Mouse (Mus musculus): ENCODE data around the gene Mark2. TPM values are rescaled to one million over a fixed set of nuclear protein-coding genes. Genes with fewer than 3 reads are reported as not detected.

The Mark2 gene
- polyA plus RNA-seq, 1 experiment from 2014 or later, result 57.8 TPM

DNA sequence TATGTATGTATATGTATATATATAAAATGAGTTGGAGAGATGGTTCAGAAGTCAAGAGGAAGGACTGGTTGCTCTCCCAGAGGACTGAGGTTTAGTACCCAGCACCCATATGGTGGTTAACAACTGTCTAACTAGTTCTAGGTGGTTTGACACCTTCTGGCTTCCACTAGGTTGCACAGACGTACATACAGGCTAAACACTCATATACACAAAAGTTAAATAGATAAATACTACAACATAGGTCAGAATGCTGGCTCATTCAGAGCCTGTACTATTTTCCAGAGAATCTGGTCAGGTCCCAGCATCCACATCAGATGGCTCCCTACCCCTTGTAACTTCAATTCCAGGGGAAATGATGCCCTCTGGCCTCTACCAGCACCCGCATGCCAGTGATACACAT, 986 bp upstream of the Mark2 start:
- peaks cover 18% of the 10 kb centered on the region for H3K4me1 ChIP-seq (ENCODE audit: insufficient read depth)
- WGBS, result 61% methylated on average over 2 of the region's 2 CpGs
- TF ChIP-seq CTCF (IDR thresholded peaks at IDR 0.05; ENCODE audit: low read depth), result no peak
- no peaks in the 10 kb centered on the region for H3K9me3 ChIP-seq (ENCODE audit: low read depth, low read length)
- H3K36me3 ChIP-seq (ENCODE audit: insufficient read depth), result no peaks in the 10 kb centered on the region
- H3K4me3 ChIP-seq (ENCODE audit: low read depth, low read length), result no peak overlapping the region
- no peak overlapping the region for H3K9ac ChIP-seq
- no peak for DNase-seq
- no peak overlapping the region for H3K4me2 ChIP-seq
- no peaks in the 10 kb centered on the region for H3K27me3 ChIP-seq (ENCODE audit: insufficient read depth, low read length)
- H3K27ac ChIP-seq (ENCODE audit: low read depth), result no peak overlapping the region
- ATAC-seq (ENCODE audit: insufficient read depth), result no peak

DNA sequence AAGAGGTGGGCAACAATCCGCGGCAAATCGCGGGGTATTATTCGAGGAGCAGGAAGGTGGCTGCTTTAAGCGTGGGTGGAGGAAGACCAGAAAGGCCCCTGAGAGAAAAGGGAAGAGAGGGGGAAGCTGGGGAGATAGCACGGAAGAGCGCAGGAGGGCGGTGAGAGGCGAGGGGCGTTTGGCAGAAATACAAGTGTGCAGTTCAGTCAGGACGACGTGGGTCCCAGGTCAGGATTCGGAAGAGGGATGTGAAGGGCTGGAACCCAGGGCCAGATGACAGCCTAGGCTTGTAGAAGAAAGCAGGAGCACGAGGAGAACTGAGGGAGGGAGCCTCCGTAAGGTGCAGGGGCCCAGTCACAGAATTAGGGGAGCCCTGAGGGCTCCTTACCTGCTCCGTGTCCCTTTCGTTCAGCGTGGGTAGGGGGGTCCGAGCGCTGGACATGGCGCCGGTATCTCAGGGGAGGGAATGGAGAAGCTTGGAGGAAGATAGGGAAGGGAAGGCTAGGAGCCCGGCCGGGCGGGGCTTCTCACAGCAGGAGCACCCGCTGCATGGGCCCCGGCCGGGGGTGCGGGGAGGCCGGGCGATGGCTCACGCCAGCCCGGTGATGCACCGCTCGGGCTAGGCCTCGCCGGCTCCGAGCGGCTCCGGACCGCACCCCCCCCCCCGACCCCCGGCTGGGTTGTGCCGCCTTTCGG, 732 bp downstream of the Mark2 start:
- under 1% methylated on average over 36 of the region's 46 CpGs for WGBS
- ATAC-seq (ENCODE audit: insufficient read depth) (peak; percentile 86), DNase-seq (peak; percentile 30)
- TF ChIP-seq CTCF (IDR thresholded peaks at IDR 0.05; ENCODE audit: low read depth), result no peak
- H3K27me3 ChIP-seq (ENCODE audit: insufficient read depth, low read length), result no peaks in the 10 kb centered on the region
- H3K4me3 ChIP-seq (ENCODE audit: low read depth, low read length), result peak overlapping the region; percentile 95
- H3K4me2 ChIP-seq, result peak overlapping the region; percentile 78
- peak overlapping the region; percentile 87 for H3K27ac ChIP-seq (ENCODE audit: low read depth)
- H3K4me1 ChIP-seq (ENCODE audit: insufficient read depth), result peaks cover 18% of the 10 kb centered on the region
- no peaks in the 10 kb centered on the region for H3K9me3 ChIP-seq (ENCODE audit: low read depth, low read length)
- H3K9ac ChIP-seq, result peak overlapping the region; percentile 97
- 0 out of 2 replicates have a peak, but pooled peaks cover 7% of the 10 kb centered on the region for H3K36me3 ChIP-seq (ENCODE audit: insufficient read depth)

GRCm38 (mm10) chr19:7340371-7340779, 1.3 kb downstream of the Mark2 start:
- H3K27ac ChIP-seq (ENCODE audit: low read depth), result no peak overlapping the region
- peaks cover 18% of the 10 kb centered on the region for H3K4me1 ChIP-seq (ENCODE audit: insufficient read depth)
- WGBS, result 2% methylated on average over 15 of the region's 15 CpGs

GRCm38 (mm10) chr19:7339867-7340266, 1.8 kb downstream of the Mark2 start:
- WGBS, result 21% methylated on average over 4 of the region's 4 CpGs
- no peak for TF ChIP-seq CTCF (IDR thresholded peaks at IDR 0.05; ENCODE audit: low read depth)
- Histone ChIP-seq H3K9ac (peak overlapping the region; percentile 97), H3K4me1 (ENCODE audit: insufficient read depth) (peaks cover 18% of the 10 kb centered on the region), H3K36me3 (ENCODE audit: insufficient read depth) (peaks cover 10% of the 10 kb centered on the region; the same call in 1 of the 2 replicates), H3K4me3 (ENCODE audit: low read depth, low read length) (peak overlapping the region; percentile 95), H3K27ac (ENCODE audit: low read depth) (no peak overlapping the region), H3K4me2 (peak overlapping the region; percentile 78), H3K9me3 (ENCODE audit: low read depth, low read length) (no peaks in the 10 kb centered on the region), H3K27me3 (ENCODE audit: insufficient read depth, low read length) (no peaks in the 10 kb centered on the region)
- DNase-seq (peak; percentile 27), ATAC-seq (ENCODE audit: insufficient read depth) (no peak)

More at GRCm38 (mm10) chr19:7340371-7340779, 1.3 kb downstream of the Mark2 start:
- Histone ChIP-seq H3K4me2 (peak overlapping the region; percentile 78), H3K9me3 (ENCODE audit: low read depth, low read length) (no peaks in the 10 kb centered on the region), H3K36me3 (ENCODE audit: insufficient read depth) (peaks cover 10% of the 10 kb centered on the region; the same call in 1 of the 2 replicates), H3K27me3 (ENCODE audit: insufficient read depth, low read length) (no peaks in the 10 kb centered on the region), H3K4me3 (ENCODE audit: low read depth, low read length) (peak overlapping the region; percentile 95), H3K9ac (peak overlapping the region; percentile 97)
- DNase-seq, result peak; percentile 33
- ATAC-seq (ENCODE audit: insufficient read depth), result no peak
- no peak for TF ChIP-seq CTCF (IDR thresholded peaks at IDR 0.05; ENCODE audit: low read depth)

- H3K27ac ChIP-seq (ENCODE audit: low read depth), result peak overlapping the region; percentile 44; the same call in 1 of the 2 replicates
- peak; percentile 26 for DNase-seq
- 36% methylated on average over 5 of the region's 5 CpGs for WGBS
Observed at GRCm38 (mm10) chr19:7339026-7339425, 2.6 kb downstream of the Mark2 start.

GRCm38 (mm10) chr19:7337781-7338342, 3.8 kb downstream of the Mark2 start:
- WGBS, result 51% methylated on average over 2 of the region's 2 CpGs
- ATAC-seq (ENCODE audit: insufficient read depth) (no peak), DNase-seq (no peak)
- Histone ChIP-seq H3K9me3 (ENCODE audit: low read depth, low read length) (no peaks in the 10 kb centered on the region), H3K9ac (no peak overlapping the region), H3K27ac (ENCODE audit: low read depth) (no peak overlapping the region), H3K36me3 (ENCODE audit: insufficient read depth) (peaks cover 14% of the 10 kb centered on the region; the same call in 1 of the 2 replicates), H3K4me3 (ENCODE audit: low read depth, low read length) (no peak overlapping the region), H3K4me1 (ENCODE audit: insufficient read depth) (peaks cover 18% of the 10 kb centered on the region), H3K27me3 (ENCODE audit: insufficient read depth, low read length) (no peaks in the 10 kb centered on the region), H3K4me2 (no peak overlapping the region)
- TF ChIP-seq CTCF (IDR thresholded peaks at IDR 0.05; ENCODE audit: low read depth), result no peak

More at GRCm38 (mm10) chr19:7339026-7339425, 2.6 kb downstream of the Mark2 start:
- TF ChIP-seq CTCF (IDR thresholded peaks at IDR 0.05; ENCODE audit: low read depth), result no peak
- Histone ChIP-seq H3K36me3 (ENCODE audit: insufficient read depth) (peaks cover 14% of the 10 kb centered on the region; the same call in 1 of the 2 replicates), H3K27me3 (ENCODE audit: insufficient read depth, low read length) (no peaks in the 10 kb centered on the region), H3K4me1 (ENCODE audit: insufficient read depth) (peaks cover 18% of the 10 kb centered on the region), H3K9ac (peak overlapping the region; percentile 97), H3K9me3 (ENCODE audit: low read depth, low read length) (no peaks in the 10 kb centered on the region), H3K4me3 (ENCODE audit: low read depth, low read length) (peak overlapping the region; percentile 95), H3K4me2 (peak overlapping the region; percentile 78)
- no peak for ATAC-seq (ENCODE audit: insufficient read depth)

DNA sequence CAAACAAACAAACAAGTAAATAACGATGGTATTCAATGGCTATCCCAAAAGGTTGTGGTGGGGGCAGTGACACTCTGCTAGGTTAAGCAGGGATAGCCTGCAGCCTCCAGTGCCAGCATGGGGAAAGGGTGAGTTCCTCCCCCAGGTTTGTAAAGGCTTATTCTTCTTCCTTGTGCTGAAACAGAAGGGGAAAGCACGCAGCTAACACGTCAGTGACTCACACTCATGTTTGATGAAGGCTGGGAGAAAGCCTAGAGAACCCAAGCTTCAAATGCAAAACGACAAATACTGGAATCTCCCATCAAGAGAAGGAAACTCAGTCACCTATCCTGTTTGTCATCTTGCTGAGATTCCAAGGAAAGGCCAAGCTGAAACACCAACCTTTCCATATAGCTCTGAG, 6.0 kb downstream of the Mark2 start:
- 66% methylated on average over 4 of the region's 4 CpGs for WGBS
- H3K4me2 ChIP-seq, result no peak overlapping the region
- ATAC-seq (ENCODE audit: insufficient read depth), result no peak
- no peak for TF ChIP-seq CTCF (IDR thresholded peaks at IDR 0.05; ENCODE audit: low read depth)
- H3K27ac ChIP-seq (ENCODE audit: low read depth), result peak overlapping the region; percentile 25; the same call in 1 of the 2 replicates
- H3K9ac ChIP-seq, result no peak overlapping the region
- DNase-seq, result no peak
- peaks cover 14% of the 10 kb centered on the region; the same call in 1 of the 2 replicates for H3K36me3 ChIP-seq (ENCODE audit: insufficient read depth)
- H3K9me3 ChIP-seq (ENCODE audit: low read depth, low read length), result no peaks in the 10 kb centered on the region
- no peaks in the 10 kb centered on the region for H3K27me3 ChIP-seq (ENCODE audit: insufficient read depth, low read length)
- H3K4me1 ChIP-seq (ENCODE audit: insufficient read depth), result peaks cover 18% of the 10 kb centered on the region
- no peak overlapping the region for H3K4me3 ChIP-seq (ENCODE audit: low read depth, low read length)
